Mouse (Mus musculus) left cerebral cortex, adult 9 months (tissue): ENCODE measurements at regions not wholly inside any gene's neighbourhood (a gene's known extent, or its start where the extent isn't known, plus 50 kb on each side); places are given as distances from the start of the nearest gene placed in this dataset.

Experiments used
- DNase-seq, 2 experiments: peaks; one replicate each; pipeline ENCODE4 v3.0.0; 2022; ENCODE audit warnings: low spot score in 2 of 2

- no peak for DNase-seq
Observed at GRCm38 (mm10) chr13:37149066-37149781, 99.2 kb upstream of the F13a1 start.

GRCm38 (mm10) chr13:37148627-37149026 is 98.6 kb upstream of the F13a1 start:
- no peak for DNase-seq

- peak in 1 of 2 experiments; percentile 16 for DNase-seq
Observed at GRCm38 (mm10) chr13:37147790-37148189, 97.7 kb upstream of the F13a1 start.

- no peak for DNase-seq
Observed at GRCm38 (mm10) chr13:37142812-37143211, 92.8 kb upstream of the F13a1 start.

GRCm38 (mm10) chr13:37135115-37135514 is 85.1 kb upstream of the F13a1 start:
- peak in 1 of 2 experiments; percentile 34 for DNase-seq

GRCm38 (mm10) chr13:37134518-37134917 is 84.5 kb upstream of the F13a1 start:
- DNase-seq, result no peak

- DNase-seq, result peak; percentile 36 to 57
Observed at GRCm38 (mm10) chr13:37130637-37131036, 80.6 kb upstream of the F13a1 start.

DNA sequence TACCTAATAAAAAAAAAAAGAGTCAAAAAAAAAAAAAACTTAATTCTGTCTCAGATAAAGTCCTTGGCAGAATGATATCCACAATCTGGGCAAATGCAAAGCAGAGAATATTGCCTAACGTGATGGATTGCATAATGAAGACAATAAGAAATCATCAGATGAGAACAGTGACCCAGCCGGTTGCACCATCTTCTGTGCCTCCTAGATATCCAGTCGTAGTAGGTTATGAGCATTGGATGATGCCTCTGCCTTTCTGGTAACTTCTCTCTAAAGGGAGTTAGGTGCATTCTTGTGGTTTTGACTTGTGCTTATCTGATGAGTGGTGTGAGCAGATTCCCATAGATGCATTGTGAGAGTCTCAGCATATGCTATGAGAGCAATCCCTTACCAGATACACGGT is 71.6 kb upstream of the F13a1 start:
- no peak for DNase-seq

GRCm38 (mm10) chr13:37120219-37120618 is 70.2 kb upstream of the F13a1 start:
- DNase-seq, result no peak

DNA sequence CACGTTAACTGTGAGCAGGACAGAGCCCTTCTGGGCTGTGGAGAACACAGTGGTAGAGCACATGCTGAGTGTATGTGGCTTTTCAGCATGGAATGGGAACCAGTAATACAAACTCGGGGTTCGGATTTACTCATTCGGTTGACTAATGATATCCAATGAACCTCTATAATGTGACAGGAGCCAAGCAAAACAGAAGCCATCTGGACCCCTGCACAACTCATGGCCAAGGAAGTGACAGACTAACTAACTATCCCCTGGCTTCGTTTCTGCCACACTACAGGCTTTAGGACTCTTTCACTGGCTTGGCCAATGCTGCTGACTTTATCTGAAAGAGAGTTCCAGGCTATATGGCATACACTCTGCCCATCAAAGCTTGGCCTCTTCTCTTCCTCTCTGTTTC is 64.3 kb upstream of the F13a1 start:
- DNase-seq, result no peak

GRCm38 (mm10) chr13:37111747-37112146 is 61.7 kb upstream of the F13a1 start:
- no peak for DNase-seq

GRCm38 (mm10) chr13:37107721-37108120 is 57.7 kb upstream of the F13a1 start:
- no peak for DNase-seq

- DNase-seq, result no peak
Observed at GRCm38 (mm10) chr13:37106009-37106408, 56.0 kb upstream of the F13a1 start.

DNA sequence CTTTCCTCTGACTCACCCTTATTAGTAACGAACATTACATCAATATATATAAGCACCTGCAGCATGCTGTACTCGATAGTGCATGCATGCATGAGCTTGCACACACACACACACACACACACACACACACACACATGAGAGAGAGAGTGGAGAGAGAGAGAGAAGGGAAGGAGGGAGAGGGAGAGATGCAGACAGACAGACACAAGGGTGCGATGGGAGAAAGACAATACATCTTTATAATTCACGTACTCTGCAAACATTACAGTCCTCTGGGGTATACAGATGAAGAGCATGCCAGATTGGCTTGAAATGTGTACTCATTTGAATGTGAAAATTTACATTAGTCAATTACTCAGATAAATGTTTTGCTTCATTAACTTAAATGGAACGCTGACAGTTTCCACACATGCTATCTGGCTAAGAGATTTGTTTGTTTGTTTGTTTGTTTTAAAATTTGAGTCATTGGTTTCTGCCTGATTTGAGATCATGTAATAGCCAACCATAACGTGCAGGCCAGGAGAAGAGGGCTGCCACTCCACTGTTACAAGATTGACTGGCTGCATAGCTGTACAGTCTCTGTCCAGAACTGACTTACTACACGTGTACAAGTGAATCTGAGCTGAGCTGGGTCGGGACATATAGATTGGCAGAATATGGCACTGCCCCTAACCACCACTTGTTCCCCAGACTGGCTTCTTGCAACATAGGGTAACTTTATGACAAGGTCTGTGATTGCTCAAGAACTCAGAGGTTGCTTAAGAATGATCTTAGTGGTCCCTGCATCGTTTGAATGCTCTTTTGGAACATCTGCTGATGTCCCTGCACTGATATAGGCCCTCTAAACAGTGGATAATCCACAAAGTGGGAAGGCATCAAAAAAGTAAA is 54.6 kb upstream of the F13a1 start:
- no peak for DNase-seq

DNA sequence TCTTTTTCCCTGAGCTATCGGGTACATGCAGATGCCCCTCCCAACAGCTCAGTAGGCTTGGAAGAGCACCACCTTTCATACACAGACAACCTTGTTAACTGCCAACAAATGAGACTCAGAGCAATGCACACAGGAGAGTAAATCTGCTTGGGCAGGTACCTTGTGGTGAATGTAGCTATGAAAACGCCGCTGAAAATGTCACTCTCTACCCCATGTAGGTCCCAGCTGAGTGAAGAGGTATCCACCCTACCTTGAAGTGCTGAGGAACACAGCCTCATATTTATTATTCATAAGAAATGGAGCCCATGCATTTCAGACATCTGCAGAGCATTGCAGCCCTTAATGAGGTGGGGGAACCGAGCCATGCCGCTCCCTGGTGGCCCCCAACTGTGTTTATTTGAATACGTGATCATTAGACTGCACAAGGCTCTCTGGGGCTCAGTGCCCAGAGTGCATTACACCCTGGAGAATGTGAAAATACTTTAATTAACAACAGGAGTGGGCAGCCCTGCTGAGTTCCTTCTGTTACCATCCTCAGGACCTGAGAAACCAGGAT is 53.8 kb upstream of the F13a1 start:
- peak in 1 of 2 experiments; percentile 34 for DNase-seq

DNA sequence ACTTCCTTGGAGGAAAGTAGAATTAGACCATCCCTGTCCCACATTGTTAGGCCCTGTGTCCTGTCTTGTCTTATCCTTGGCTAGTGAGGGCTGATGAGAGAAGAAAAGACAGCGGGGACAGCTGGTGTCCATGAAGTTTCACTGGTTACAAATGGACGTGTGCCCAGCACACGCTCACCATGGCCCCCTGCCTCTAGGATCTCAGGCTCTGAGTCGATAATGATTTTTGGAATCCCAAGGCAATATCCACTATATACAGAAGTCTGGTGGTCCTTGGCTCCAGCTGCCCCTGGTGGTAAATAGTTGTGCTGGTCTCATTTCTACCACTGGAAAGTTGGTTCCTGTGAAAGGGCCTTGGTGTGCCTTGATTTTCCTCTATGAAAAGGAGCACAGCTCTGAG is 51.7 kb upstream of the F13a1 start:
- no peak for DNase-seq
